Mouse (Mus musculus) midbrain, embryonic 13.5 days (tissue): Measurements from ENCODE around the gene Dtx4. TPM values are rescaled to one million over a fixed set of nuclear protein-coding genes. Genes with fewer than 3 reads are reported as not detected.

Source experiments
- ATAC-seq: fragments of 200-750 bp; cut with Nextera tagmentation; 2 replicates; pipeline ENCODE4 v1.8.0; 2017; ENCODE audit warnings: mild to moderate bottlenecking, moderate TSS enrichment, moderate library complexity
- H3K27ac ChIP-seq: fragments of 300-500 bp; sonication (generic); 2 replicates; pipeline ENCODE4 v1.5.1; 2015; ENCODE audit warnings: inconsistent platforms, mild to moderate bottlenecking, moderate library complexity
- H3K27me3 ChIP-seq: fragments of 300-500 bp; sonication (generic); 2 replicates; pipeline ENCODE4 v1.6.1; 2015; ENCODE audit warnings: mild to moderate bottlenecking, inconsistent platforms
- H3K36me3 ChIP-seq: fragments of 300-500 bp; sonication (generic); 2 replicates; pipeline ENCODE4 v1.6.1; 2015; ENCODE audit warnings: mild to moderate bottlenecking, inconsistent platforms
- H3K4me1 ChIP-seq: fragments of 300-500 bp; sonication (generic); replicated peaks from 2 replicates; pipeline ENCODE4 v1.6.1; 2015; ENCODE audit warnings: inconsistent platforms
- H3K4me2 ChIP-seq: fragments of 300-500 bp; sonication (generic); replicated peaks from 2 replicates; pipeline ENCODE4 v1.6.1; 2015; ENCODE audit warnings: moderate library complexity, mild to moderate bottlenecking, inconsistent platforms
- H3K4me3 ChIP-seq: fragments of 300-500 bp; sonication (generic); replicated peaks from 2 replicates; pipeline ENCODE4 v1.5.1; 2015; ENCODE audit warnings: mild to moderate bottlenecking, inconsistent platforms
- H3K9ac ChIP-seq: fragments of 300-500 bp; sonication (generic); replicated peaks from 2 replicates; pipeline ENCODE4 v1.6.1; 2015; ENCODE audit warnings: mild to moderate bottlenecking, inconsistent platforms
- H3K9me3 ChIP-seq: fragments of 300-500 bp; sonication (generic); 2 replicates; pipeline ENCODE4 v1.6.1; 2016; ENCODE audit warnings: mild to moderate bottlenecking, inconsistent platforms
- WGBS: fragments of 180-500 bp; shearing (Covaris S2); methylation state at CpG from one replicate; pipeline ENCODE4 v1.1.7; 2015; 5-methylcytosine and 5-hydroxymethylcytosine counted together
- polyA plus RNA-seq: library from polyadenylated mRNA; unstranded; fragments of >200 nt; fragmentation: Nextera tagmentation; extraction: Ambion mirVana; gene quantifications from 2 replicates; pipeline ENCODE4 v1.2.1, GENCODE M21; 2015

Dtx4 gene
- polyA plus RNA-seq, 1 experiment from 2014 or later, result 40.7 TPM

GRCm38 (mm10) chr19:12476721-12477270 lies 24.5 kb downstream of the Dtx4 start:
- H3K36me3 ChIP-seq, result peaks cover 89% of the 10 kb centered on the region
- H3K4me2 ChIP-seq, result no peak overlapping the region
- no peak overlapping the region for H3K9ac ChIP-seq
- H3K27me3 ChIP-seq, result no peaks in the 10 kb centered on the region
- 0 out of 2 replicates have a peak, but pooled peaks cover 3% of the 10 kb centered on the region for H3K4me1 ChIP-seq
- H3K4me3 ChIP-seq, result no peak overlapping the region
- no peak for ATAC-seq
- 53% methylated on average over 5 of the region's 5 CpGs for WGBS
- no peaks in the 10 kb centered on the region for H3K9me3 ChIP-seq
- no peak overlapping the region for H3K27ac ChIP-seq

GRCm38 (mm10) chr19:12475380-12476250 lies 25.6 kb downstream of the Dtx4 start:
- peaks cover 87% of the 10 kb centered on the region for H3K36me3 ChIP-seq
- no peaks in the 10 kb centered on the region for H3K27me3 ChIP-seq
- ATAC-seq, result peak; percentile 94
- H3K9ac ChIP-seq, result no peak overlapping the region
- peak overlapping the region; percentile 47; the same call in 1 of the 2 replicates for H3K27ac ChIP-seq
- no peak overlapping the region for H3K4me3 ChIP-seq
- 71% methylated on average over 15 of the region's 15 CpGs for WGBS
- H3K9me3 ChIP-seq, result no peaks in the 10 kb centered on the region
- H3K4me2 ChIP-seq, result no peak overlapping the region
- H3K4me1 ChIP-seq, result 0 out of 2 replicates have a peak, but pooled peaks cover 3% of the 10 kb centered on the region

- Histone ChIP-seq H3K4me2 (no peak overlapping the region), H3K4me1 (0 out of 2 replicates have a peak, but pooled peaks cover 3% of the 10 kb centered on the region), H3K27ac (no peak overlapping the region), H3K27me3 (no peaks in the 10 kb centered on the region), H3K4me3 (no peak overlapping the region), H3K9me3 (no peaks in the 10 kb centered on the region), H3K36me3 (peaks cover 83% of the 10 kb centered on the region), H3K9ac (no peak overlapping the region)
- ATAC-seq, result no peak
- 94% methylated on average over 4 of the region's 4 CpGs for WGBS
Measured at GRCm38 (mm10) chr19:12473951-12474350, 27.3 kb downstream of the Dtx4 start.

GRCm38 (mm10) chr19:12473201-12473641 lies 28.0 kb downstream of the Dtx4 start:
- Histone ChIP-seq H3K9ac (no peak overlapping the region), H3K4me1 (0 out of 2 replicates have a peak, but pooled peaks cover 3% of the 10 kb centered on the region), H3K27me3 (no peaks in the 10 kb centered on the region), H3K36me3 (peaks cover 83% of the 10 kb centered on the region), H3K9me3 (no peaks in the 10 kb centered on the region), H3K4me3 (no peak overlapping the region), H3K27ac (no peak overlapping the region), H3K4me2 (no peak overlapping the region)
- ATAC-seq, result no peak
- WGBS, result 86% methylated on average over 4 of the region's 4 CpGs

- no peaks in the 10 kb centered on the region for H3K27me3 ChIP-seq
- peaks cover 84% of the 10 kb centered on the region for H3K36me3 ChIP-seq
- H3K4me3 ChIP-seq, result no peak overlapping the region
- 87% methylated on average over 5 of the region's 5 CpGs for WGBS
- 0 out of 2 replicates have a peak, but pooled peaks cover 3% of the 10 kb centered on the region for H3K4me1 ChIP-seq
- H3K9ac ChIP-seq, result no peak overlapping the region
- H3K27ac ChIP-seq, result no peak overlapping the region
- H3K9me3 ChIP-seq, result no peaks in the 10 kb centered on the region
- ATAC-seq, result no peak
- H3K4me2 ChIP-seq, result no peak overlapping the region
Measured at GRCm38 (mm10) chr19:12472381-12472976, 28.8 kb downstream of the Dtx4 start.

GRCm38 (mm10) chr19:12471866-12472265 lies 29.4 kb downstream of the Dtx4 start:
- H3K4me1 ChIP-seq, result 0 out of 2 replicates have a peak, but pooled peaks cover 3% of the 10 kb centered on the region
- no peak overlapping the region for H3K4me2 ChIP-seq
- H3K27me3 ChIP-seq, result no peaks in the 10 kb centered on the region
- no peaks in the 10 kb centered on the region for H3K9me3 ChIP-seq
- no peak for ATAC-seq
- H3K36me3 ChIP-seq, result peaks cover 84% of the 10 kb centered on the region
- H3K9ac ChIP-seq, result no peak overlapping the region
- H3K27ac ChIP-seq, result no peak overlapping the region
- H3K4me3 ChIP-seq, result no peak overlapping the region
- WGBS, result 67% methylated on average over 3 of the region's 3 CpGs

- no peaks in the 10 kb centered on the region for H3K9me3 ChIP-seq
- ATAC-seq, result no peak
- no peaks in the 10 kb centered on the region for H3K27me3 ChIP-seq
- 80% methylated on average over 5 of the region's 5 CpGs for WGBS
- H3K27ac ChIP-seq, result no peak overlapping the region
- no peak overlapping the region for H3K4me3 ChIP-seq
- no peak overlapping the region for H3K9ac ChIP-seq
- H3K36me3 ChIP-seq, result peaks cover 51% of the 10 kb centered on the region
- no peak overlapping the region for H3K4me2 ChIP-seq
- H3K4me1 ChIP-seq, result 0 out of 2 replicates have a peak, but pooled peaks cover 3% of the 10 kb centered on the region
Measured at GRCm38 (mm10) chr19:12467436-12467835, 33.8 kb downstream of the Dtx4 start.

- Histone ChIP-seq H3K4me2 (no peak overlapping the region), H3K27ac (no peak overlapping the region), H3K4me3 (no peak overlapping the region), H3K9ac (no peak overlapping the region), H3K27me3 (no peaks in the 10 kb centered on the region), H3K9me3 (no peaks in the 10 kb centered on the region), H3K4me1 (0 out of 2 replicates have a peak, but pooled peaks cover 3% of the 10 kb centered on the region), H3K36me3 (peaks cover 41% of the 10 kb centered on the region)
- WGBS, result 35% methylated on average over 7 of the region's 7 CpGs
- peak; percentile 51; the same call in 1 of the 2 replicates for ATAC-seq
Measured at GRCm38 (mm10) chr19:12466204-12466603, 35.0 kb downstream of the Dtx4 start.

- Histone ChIP-seq H3K4me2 (no peak overlapping the region), H3K4me3 (no peak overlapping the region), H3K4me1 (0 out of 2 replicates have a peak, but pooled peaks cover 3% of the 10 kb centered on the region), H3K36me3 (peaks cover 35% of the 10 kb centered on the region), H3K9ac (no peak overlapping the region), H3K9me3 (no peaks in the 10 kb centered on the region), H3K27me3 (no peaks in the 10 kb centered on the region), H3K27ac (no peak overlapping the region)
- ATAC-seq, result peak; percentile 69; the same call in 1 of the 2 replicates
- 94% methylated on average over 10 of the region's 10 CpGs for WGBS
Measured at GRCm38 (mm10) chr19:12465530-12466144, 35.6 kb downstream of the Dtx4 start.

GRCm38 (mm10) chr19:12464674-12465073 lies 36.6 kb downstream of the Dtx4 start:
- H3K36me3 ChIP-seq, result peaks cover 30% of the 10 kb centered on the region
- H3K27me3 ChIP-seq, result no peaks in the 10 kb centered on the region
- no peak for ATAC-seq
- WGBS, result 86% methylated on average over 4 of the region's 4 CpGs
- no peaks in the 10 kb centered on the region for H3K9me3 ChIP-seq
- H3K4me3 ChIP-seq, result no peak overlapping the region
- H3K27ac ChIP-seq, result no peak overlapping the region
- H3K9ac ChIP-seq, result no peak overlapping the region
- 0 out of 2 replicates have a peak, but pooled peaks cover 3% of the 10 kb centered on the region for H3K4me1 ChIP-seq
- no peak overlapping the region for H3K4me2 ChIP-seq

GRCm38 (mm10) chr19:12464127-12464526 lies 37.1 kb downstream of the Dtx4 start:
- no peaks in the 10 kb centered on the region for H3K9me3 ChIP-seq
- H3K4me3 ChIP-seq, result no peak overlapping the region
- WGBS, result 85% methylated on average over 5 of the region's 5 CpGs
- H3K4me1 ChIP-seq, result 0 out of 2 replicates have a peak, but pooled peaks cover 3% of the 10 kb centered on the region
- H3K27ac ChIP-seq, result no peak overlapping the region
- ATAC-seq, result no peak
- no peaks in the 10 kb centered on the region for H3K27me3 ChIP-seq
- peaks cover 25% of the 10 kb centered on the region for H3K36me3 ChIP-seq
- H3K4me2 ChIP-seq, result no peak overlapping the region
- H3K9ac ChIP-seq, result no peak overlapping the region
